Mouse (Mus musculus): Measurements from ENCODE around the gene Pth2. TPM values are rescaled to one million over a fixed set of nuclear protein-coding genes. Genes with fewer than 3 reads are reported as not detected.

The Pth2 gene
- polyA plus RNA-seq, 1 experiment from 2014 or later: not detected

DNA sequence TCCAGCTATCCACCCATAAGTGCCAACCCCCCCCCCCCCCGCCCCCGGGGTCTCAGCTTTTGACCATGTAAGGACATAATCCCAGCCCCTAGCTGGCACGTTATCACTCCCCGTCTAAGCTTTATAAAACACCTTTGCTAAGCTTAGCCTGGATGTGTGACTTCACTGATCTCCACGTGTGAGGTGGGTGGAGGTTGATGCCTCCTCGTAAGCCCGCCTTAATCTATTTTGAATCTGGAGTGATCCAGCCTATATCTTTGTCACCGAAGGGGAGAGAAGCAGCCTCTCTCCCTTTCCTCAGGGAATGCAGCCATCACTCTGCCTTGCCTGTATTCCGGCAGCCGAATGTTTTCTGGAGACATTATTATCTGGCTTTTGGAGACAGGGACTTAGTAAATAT, 21.9 kb downstream of the Pth2 start:
- ATAC-seq (ENCODE audit: low read depth): no peak

DNA sequence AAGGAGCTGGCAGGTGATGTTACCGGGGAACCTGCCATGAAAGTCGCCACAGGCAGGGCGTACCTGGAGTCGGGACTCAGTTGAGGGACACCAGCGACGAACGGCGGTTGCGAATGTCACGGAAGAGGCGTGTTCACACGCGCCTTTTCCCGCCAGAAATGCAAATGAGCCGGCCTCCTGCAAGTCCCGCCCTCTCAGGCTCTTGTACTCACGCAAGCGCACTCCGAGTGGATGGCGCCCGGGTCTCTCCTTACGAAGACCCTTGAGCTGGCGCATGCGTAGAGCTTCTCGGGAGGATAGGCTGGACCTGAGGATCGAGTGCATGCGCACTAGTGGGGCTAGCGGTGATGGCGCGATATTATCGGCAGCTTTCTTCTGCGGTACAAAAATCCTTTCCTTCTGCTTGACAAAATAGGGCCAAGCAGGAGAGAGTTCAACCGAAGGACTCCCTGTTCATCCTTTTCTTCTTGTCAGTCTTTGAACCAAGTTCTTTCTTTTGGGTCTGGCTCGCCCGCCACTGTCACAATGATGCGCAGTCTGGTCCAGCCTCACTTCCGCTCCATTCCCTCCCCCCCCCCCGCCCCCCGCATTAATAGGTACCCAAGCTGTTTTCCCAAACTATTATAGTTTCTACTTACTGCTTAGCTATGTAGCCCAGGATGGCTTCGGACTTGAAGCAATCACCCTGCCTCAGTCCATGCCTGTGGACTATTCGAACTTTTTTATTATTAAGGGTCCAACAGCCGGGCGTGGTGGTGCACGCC, 23.8 kb downstream of the Pth2 start, which contains the start of gene Ccdc155:
Ccdc155 (minus strand) TSS at position 513 of the 764 bp plus-strand sequence.
- H3K36me3 ChIP-seq: no peaks in the 10 kb centered on the region
- H3K4me3 ChIP-seq (replicated peaks): peak within 1 kb of the TSS; percentile 56
- peak within 1 kb of the TSS; percentile 74 for H3K4me2 ChIP-seq
- H3K9me3 ChIP-seq (replicated peaks): no peaks in the 10 kb centered on the region
- DNase-seq (peak; percentile 85), ATAC-seq (ENCODE audit: low read depth) (peak; percentile 92)
- H3K27ac ChIP-seq: no peak within 1 kb of the TSS
- peaks cover 16% of the 10 kb centered on the region for H3K4me1 ChIP-seq (replicated peaks)
- peaks cover 12% of the 10 kb centered on the region; the same call in 1 of the 2 replicates for H3K27me3 ChIP-seq
- peak within 1 kb of the TSS; percentile 26; the same call in 1 of the 2 replicates for H3K9ac ChIP-seq
- WGBS (ENCODE audit: insufficient replicate concordance): 6% methylated on average over 44 of the region's 44 CpGs

More for the DNA sequence above, 21.9 kb downstream of the Pth2 start:
- 52% methylated on average over 10 of the region's 10 CpGs for WGBS (ENCODE audit: insufficient replicate concordance)
- Histone ChIP-seq H3K9ac (no peak overlapping the region), H3K36me3 (no peaks in the 10 kb centered on the region), H3K4me3 (replicated peaks) (no peak overlapping the region), H3K4me2 (no peak overlapping the region), H3K9me3 (replicated peaks) (no peaks in the 10 kb centered on the region), H3K27ac (no peak overlapping the region), H3K4me1 (replicated peaks) (peaks cover 16% of the 10 kb centered on the region), H3K27me3 (peaks cover 21% of the 10 kb centered on the region)
- no peak for DNase-seq

DNA sequence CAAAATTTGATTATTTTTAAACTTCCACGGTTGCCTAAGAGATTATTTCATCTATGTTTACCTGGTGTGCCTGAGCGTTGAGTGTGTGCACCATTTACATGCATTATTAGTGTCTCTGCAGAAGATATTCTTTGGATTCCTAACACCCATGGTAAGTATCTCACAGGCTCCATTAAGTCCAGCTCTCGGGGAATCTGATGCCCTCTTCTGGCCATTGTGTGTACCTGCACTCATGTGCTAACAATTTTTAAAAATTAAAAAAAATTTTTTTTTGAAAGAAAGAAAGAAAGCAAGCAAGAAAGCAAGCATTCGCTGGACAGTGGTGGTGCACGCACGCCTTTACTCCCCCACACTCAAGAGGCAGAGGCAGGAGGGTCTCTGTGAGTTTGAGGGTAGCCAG, 27.5 kb downstream of the Pth2 start:
- Histone ChIP-seq H3K36me3 (no peaks in the 10 kb centered on the region), H3K4me2 (no peak overlapping the region), H3K9ac (no peak overlapping the region), H3K4me1 (replicated peaks) (peaks cover 31% of the 10 kb centered on the region), H3K4me3 (replicated peaks) (no peak overlapping the region), H3K27ac (no peak overlapping the region), H3K27me3 (peaks cover 25% of the 10 kb centered on the region), H3K9me3 (replicated peaks) (no peaks in the 10 kb centered on the region)
- WGBS (ENCODE audit: insufficient replicate concordance): 67% methylated on average over 6 of the region's 6 CpGs
- no peak for DNase-seq
- no peak for ATAC-seq (ENCODE audit: low read depth)

DNA sequence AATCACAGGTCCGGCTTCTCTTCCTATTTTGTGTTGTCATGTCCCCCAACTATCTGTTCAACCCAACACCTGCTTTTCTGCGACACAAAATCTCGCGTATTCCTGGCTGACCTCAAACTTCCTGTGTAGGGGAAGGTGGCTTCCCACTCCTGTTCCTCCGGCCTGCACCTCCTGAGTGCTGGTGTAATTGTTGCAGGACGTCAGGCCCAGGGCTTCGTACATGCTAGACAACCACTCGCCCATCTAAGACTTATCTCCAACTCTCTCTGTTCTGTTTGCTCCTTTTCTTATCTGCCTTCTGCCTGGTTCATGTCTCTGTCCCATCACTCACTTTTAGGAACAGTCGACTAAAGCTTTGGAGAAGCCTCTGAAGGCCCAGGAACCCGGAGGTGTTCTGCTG, 30.3 kb downstream of the Pth2 start:
- ATAC-seq (ENCODE audit: low read depth) (peak; percentile 33; the same call in 1 of the 2 replicates), DNase-seq (no peak)
- Histone ChIP-seq H3K27ac (no peak overlapping the region), H3K9me3 (replicated peaks) (no peaks in the 10 kb centered on the region), H3K4me3 (replicated peaks) (peak overlapping the region; percentile 40), H3K27me3 (peaks cover 50% of the 10 kb centered on the region), H3K4me1 (replicated peaks) (peaks cover 25% of the 10 kb centered on the region), H3K9ac (peak overlapping the region; percentile 50), H3K4me2 (peak overlapping the region; percentile 69), H3K36me3 (no peaks in the 10 kb centered on the region)
- WGBS (ENCODE audit: insufficient replicate concordance): 9% methylated on average over 10 of the region's 10 CpGs

DNA sequence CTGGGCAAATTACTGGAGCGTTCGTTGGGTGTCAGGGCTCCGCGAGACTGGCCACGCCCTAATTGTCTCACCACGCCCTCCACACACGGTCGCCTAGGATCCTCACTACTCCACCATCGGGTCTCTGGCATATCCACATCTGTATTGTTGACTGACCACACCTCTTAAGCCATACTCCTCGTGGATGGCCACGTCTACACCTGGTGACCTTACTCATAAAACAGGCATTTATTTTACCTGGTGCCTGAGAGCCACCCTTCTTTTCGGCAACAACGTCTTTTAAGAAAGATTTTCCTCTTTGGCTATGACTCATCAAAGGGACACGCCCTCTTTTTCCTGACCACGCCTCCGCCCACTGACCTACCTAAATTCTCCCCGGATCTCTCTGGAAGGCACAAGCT, 31.1 kb downstream of the Pth2 start, which contains the start of gene Dkkl1:
Dkkl1 (minus strand) TSS at position 297 of the 401 bp plus-strand sequence.
- ATAC-seq (ENCODE audit: low read depth): peak; percentile 61
- WGBS (ENCODE audit: insufficient replicate concordance): 2% methylated on average over 17 of the region's 17 CpGs
- DNase-seq: peak; percentile 60

DNA sequence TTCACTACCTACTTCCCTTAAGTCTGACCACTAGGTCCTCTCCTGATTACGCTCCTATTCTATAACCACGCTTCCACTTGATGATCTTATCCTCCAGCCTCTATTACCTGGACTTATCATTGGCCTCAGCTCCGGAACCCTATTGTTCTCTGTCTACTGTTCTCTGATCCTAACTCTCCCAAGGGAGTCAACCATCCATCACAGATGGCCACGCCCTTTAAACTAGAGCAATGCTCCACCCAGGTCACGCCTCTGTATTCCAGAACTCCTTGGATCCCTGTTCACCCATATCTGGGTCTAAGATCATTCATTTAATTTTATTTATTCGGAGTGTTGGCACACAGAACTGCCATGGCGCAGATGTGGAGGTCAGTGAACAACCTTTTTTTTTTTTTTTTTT, 31.6 kb downstream of the Pth2 start:
- DNase-seq (no peak), ATAC-seq (ENCODE audit: low read depth) (no peak)
- Histone ChIP-seq H3K4me3 (replicated peaks) (no peak overlapping the region), H3K27ac (no peak overlapping the region), H3K27me3 (peaks cover 63% of the 10 kb centered on the region), H3K9ac (no peak overlapping the region), H3K4me1 (replicated peaks) (peaks cover 35% of the 10 kb centered on the region), H3K4me2 (peak overlapping the region; percentile 69), H3K36me3 (no peaks in the 10 kb centered on the region), H3K9me3 (replicated peaks) (no peaks in the 10 kb centered on the region)
- WGBS (ENCODE audit: insufficient replicate concordance): 56% methylated on average over 7 of the region's 7 CpGs

More for the DNA sequence above, 31.1 kb downstream of the Pth2 start, which contains the start of gene Dkkl1:
- no peaks in the 10 kb centered on the region for H3K36me3 ChIP-seq
- peak within 1 kb of the TSS; percentile 50 for H3K9ac ChIP-seq
- no peak within 1 kb of the TSS for H3K27ac ChIP-seq
- H3K9me3 ChIP-seq (replicated peaks): no peaks in the 10 kb centered on the region
- H3K4me1 ChIP-seq (replicated peaks): peaks cover 32% of the 10 kb centered on the region
- H3K4me3 ChIP-seq (replicated peaks): peak within 1 kb of the TSS; percentile 40
- H3K4me2 ChIP-seq: peak within 1 kb of the TSS; percentile 69
- H3K27me3 ChIP-seq: peaks cover 57% of the 10 kb centered on the region

DNA sequence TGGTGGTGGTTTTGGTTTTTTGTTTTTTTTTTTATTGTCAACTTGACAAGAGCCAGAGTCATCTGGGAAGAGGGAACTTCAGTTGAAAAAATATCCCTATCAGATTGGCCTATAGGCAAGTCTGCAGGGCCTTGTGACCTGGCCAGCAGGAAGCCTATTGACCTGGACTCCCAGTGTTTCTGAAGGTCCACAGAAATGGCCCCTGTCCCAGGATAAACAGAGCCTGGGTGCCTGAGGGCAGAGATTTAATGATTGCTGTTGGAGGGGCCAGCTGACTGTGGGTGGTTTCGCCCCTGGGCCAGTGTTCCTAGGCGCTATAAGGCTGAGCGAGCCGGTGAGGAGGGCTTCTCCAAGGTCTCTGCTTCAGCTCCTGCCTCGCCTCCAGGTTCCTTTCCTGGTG, 32.9 kb downstream of the Pth2 start:
- 74% methylated on average over 5 of the region's 5 CpGs for WGBS (ENCODE audit: insufficient replicate concordance)
- Histone ChIP-seq H3K4me1 (replicated peaks) (peaks cover 35% of the 10 kb centered on the region), H3K9ac (no peak overlapping the region), H3K4me2 (no peak overlapping the region), H3K4me3 (replicated peaks) (no peak overlapping the region), H3K27me3 (peaks cover 63% of the 10 kb centered on the region), H3K9me3 (replicated peaks) (no peaks in the 10 kb centered on the region), H3K36me3 (no peaks in the 10 kb centered on the region), H3K27ac (no peak overlapping the region)
- DNase-seq: no peak
- ATAC-seq (ENCODE audit: low read depth): no peak

DNA sequence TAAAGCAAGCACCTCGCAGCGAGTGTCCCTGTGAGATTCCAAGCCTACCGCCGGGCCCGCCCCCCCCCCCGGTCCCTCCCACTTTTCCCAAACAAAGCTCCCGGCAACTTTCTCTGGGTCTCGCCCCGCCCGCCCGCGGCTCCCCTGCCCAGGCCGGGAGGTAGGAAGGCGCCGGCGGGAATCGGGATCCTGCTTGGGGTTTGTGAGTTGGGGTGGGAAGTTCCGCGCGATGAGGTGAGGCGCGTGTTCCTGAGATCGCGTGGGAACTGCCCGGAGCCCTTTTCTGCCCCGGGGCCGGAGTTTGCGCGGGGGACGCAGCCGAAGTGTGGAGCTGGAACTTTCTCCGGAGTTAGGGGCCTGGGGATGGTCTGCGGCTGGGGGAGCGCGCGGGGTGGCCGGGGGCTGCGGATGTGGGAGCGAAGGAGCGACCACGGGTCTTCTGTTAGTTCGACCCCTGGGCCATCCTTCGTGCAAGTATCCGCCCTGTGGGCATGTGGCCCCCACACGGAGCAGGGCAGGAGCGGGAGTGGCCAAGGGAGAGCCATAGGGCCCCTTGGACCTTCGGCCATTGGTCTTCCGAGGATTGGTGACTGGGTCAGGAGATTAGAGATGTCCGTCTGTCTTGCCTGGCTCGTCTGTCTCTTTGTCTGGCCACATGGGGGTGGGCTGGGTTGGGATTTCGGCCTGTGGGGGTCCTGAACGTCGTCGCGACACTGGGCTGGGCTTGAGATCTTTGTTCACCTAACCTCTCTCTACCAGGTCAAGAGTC, 35.1 kb downstream of the Pth2 start, which contains the start of gene Tead2:
Tead2 (plus strand) TSS at position 81 of the 769 bp plus-strand sequence.
- ATAC-seq (ENCODE audit: low read depth) (peak; percentile 21; the same call in 1 of the 2 replicates), DNase-seq (no peak)
- Histone ChIP-seq H3K36me3 (peaks cover 8% of the 10 kb centered on the region), H3K4me2 (peak within 1 kb of the TSS; percentile 64), H3K4me3 (replicated peaks) (peak within 1 kb of the TSS; percentile 55), H3K27ac (peak within 1 kb of the TSS; percentile 34; the same call in 1 of the 2 replicates), H3K27me3 (peaks cover 48% of the 10 kb centered on the region), H3K9ac (peak within 1 kb of the TSS; percentile 60), H3K4me1 (replicated peaks) (peaks cover 35% of the 10 kb centered on the region), H3K9me3 (replicated peaks) (no peaks in the 10 kb centered on the region)
- 3% methylated on average over 55 of the region's 55 CpGs for WGBS (ENCODE audit: insufficient replicate concordance)

DNA sequence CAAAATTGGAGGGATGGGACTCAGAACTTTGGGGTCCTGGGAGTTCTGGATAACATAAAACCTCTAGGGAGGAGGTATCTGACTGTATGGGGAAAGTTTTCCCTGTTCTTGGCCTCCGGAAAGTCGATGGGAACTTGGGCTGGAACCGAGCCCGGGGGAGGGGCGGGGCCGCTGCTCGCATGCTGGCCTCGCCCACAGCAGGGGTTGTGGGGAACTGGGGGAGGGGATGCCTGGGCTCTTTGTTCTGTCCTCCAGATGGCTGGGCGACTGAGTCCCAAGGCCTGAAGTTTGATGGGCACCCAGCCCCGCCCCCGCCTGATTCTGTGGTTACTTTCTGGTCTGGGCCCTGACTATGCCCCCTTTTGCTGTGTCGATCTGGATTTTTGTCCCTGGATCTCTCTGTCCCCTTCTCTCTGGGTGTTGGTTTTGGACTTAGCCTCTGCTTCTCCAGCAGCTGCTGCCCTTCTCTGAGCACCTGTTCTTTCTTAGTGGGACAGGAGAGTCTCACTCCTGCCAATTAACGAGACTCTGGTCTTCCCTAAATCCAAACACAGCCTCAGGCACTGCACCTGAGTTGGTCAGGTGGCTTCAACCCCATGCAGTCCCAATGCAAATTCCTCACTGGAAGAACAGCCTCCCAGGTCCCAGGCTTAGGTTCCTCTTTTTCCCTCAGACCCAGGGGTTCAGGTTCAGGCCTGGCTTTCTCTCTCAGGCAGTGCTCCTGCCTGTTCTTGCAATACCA, 35.8 kb downstream of the Pth2 start:
- Histone ChIP-seq H3K27ac (peak overlapping the region; percentile 34; the same call in 1 of the 2 replicates), H3K4me2 (peak overlapping the region; percentile 64), H3K9ac (peak overlapping the region; percentile 60), H3K27me3 (peaks cover 44% of the 10 kb centered on the region), H3K9me3 (replicated peaks) (no peaks in the 10 kb centered on the region), H3K36me3 (peaks cover 8% of the 10 kb centered on the region), H3K4me3 (replicated peaks) (peak overlapping the region; percentile 55), H3K4me1 (replicated peaks) (peaks cover 27% of the 10 kb centered on the region)
- no peak for DNase-seq
- 7% methylated on average over 13 of the region's 13 CpGs for WGBS (ENCODE audit: insufficient replicate concordance)
- peak; percentile 9; the same call in 1 of the 2 replicates for ATAC-seq (ENCODE audit: low read depth)

DNA sequence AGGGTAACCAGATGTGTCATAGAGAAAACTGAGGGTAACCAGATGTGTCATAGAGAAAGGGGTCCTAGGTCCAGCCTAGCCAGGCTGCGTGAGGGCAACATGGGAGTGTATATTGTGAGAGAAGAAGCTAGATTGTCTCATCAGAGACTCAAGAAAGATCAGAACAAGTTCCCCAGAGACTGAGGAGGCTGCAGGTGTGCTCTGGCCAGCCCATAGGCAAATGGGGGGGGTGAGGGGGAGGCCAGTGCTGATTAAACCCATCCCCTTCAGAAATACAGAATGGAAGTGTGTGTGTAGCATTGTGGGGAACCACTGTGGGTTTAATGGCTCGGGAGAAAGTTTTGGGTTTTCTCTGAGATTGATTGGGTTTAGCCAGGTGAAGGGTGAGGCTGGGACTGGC, 40.9 kb downstream of the Pth2 start:
- WGBS (ENCODE audit: insufficient replicate concordance): 37% methylated on average over 2 of the region's 2 CpGs
- H3K9me3 ChIP-seq (replicated peaks): no peaks in the 10 kb centered on the region
- H3K27me3 ChIP-seq: peaks cover 7% of the 10 kb centered on the region
- peaks cover 5% of the 10 kb centered on the region; the same call in 1 of the 2 replicates for H3K4me1 ChIP-seq (replicated peaks)
- H3K36me3 ChIP-seq: peaks cover 18% of the 10 kb centered on the region
- DNase-seq (no peak), ATAC-seq (ENCODE audit: low read depth) (no peak)
- no peak overlapping the region for H3K4me2 ChIP-seq
- H3K4me3 ChIP-seq (replicated peaks): no peak overlapping the region
- H3K27ac ChIP-seq: no peak overlapping the region
- H3K9ac ChIP-seq: no peak overlapping the region

Measured in liver, embryonic 13.5 days (tissue).